Mouse (Mus musculus): Measurements from ENCODE around the gene Prdx2. TPM values are rescaled to one million over a fixed set of nuclear protein-coding genes. Genes with fewer than 3 reads are reported as not detected.
A peak's percentile ranks its signal among the peaks of the same experiment; 100 is the strongest.

Gene Prdx2
- polyA plus RNA-seq, 1 experiment = 183 TPM

- Histone ChIP-seq H3K4me1 (replicated peaks; ENCODE audit: control insufficient read depth, insufficient read depth, low read length) (peaks cover 7% of the 10 kb centered on the region), H3K36me3 (ENCODE audit: control insufficient read depth, insufficient read depth, low read length) (no peaks in the 10 kb centered on the region), H3K27ac (ENCODE audit: control insufficient read depth, insufficient read depth, low read length) (no peak within 1 kb of the TSS), H3K27me3 (ENCODE audit: control insufficient read depth, insufficient read depth, low read length) (peaks cover 30% of the 10 kb centered on the region), H3K4me3 (ENCODE audit: control insufficient read depth, insufficient read depth, low read length) (no peak within 1 kb of the TSS; the same call in 1 of the 2 replicates)
- 15% methylated on average over 17 of the region's 17 CpGs for WGBS
- no peak for DNase-seq
- TF ChIP-seq POLR2A (IDR thresholded peaks at IDR 0.05; ENCODE audit: control insufficient read depth, extremely low read depth, insufficient read depth, low read length, poor library complexity) (no peak), CTCF (IDR thresholded peaks at IDR 0.05; ENCODE audit: borderline replicate concordance, control insufficient read depth, extremely low read depth, insufficient read depth, low read length, poor library complexity) (no peak)
Observed at GRCm38 (mm10) chr8:84946528-84947240, 22.7 kb upstream of the Prdx2 start, which contains the start of gene Rtbdn. Gene Rtbdn (plus strand): TSS chr8:84946991.

- Histone ChIP-seq H3K27me3 (ENCODE audit: control insufficient read depth, insufficient read depth, low read length) (peaks cover 33% of the 10 kb centered on the region), H3K36me3 (ENCODE audit: control insufficient read depth, insufficient read depth, low read length) (no peaks in the 10 kb centered on the region), H3K4me1 (replicated peaks; ENCODE audit: control insufficient read depth, insufficient read depth, low read length) (peaks cover 7% of the 10 kb centered on the region), H3K4me3 (ENCODE audit: control insufficient read depth, insufficient read depth, low read length) (no peak overlapping the region), H3K27ac (ENCODE audit: control insufficient read depth, insufficient read depth, low read length) (no peak overlapping the region)
- TF ChIP-seq POLR2A (IDR thresholded peaks at IDR 0.05; ENCODE audit: control insufficient read depth, extremely low read depth, insufficient read depth, low read length, poor library complexity) (no peak), CTCF (IDR thresholded peaks at IDR 0.05; ENCODE audit: borderline replicate concordance, control insufficient read depth, extremely low read depth, insufficient read depth, low read length, poor library complexity) (no peak)
- no peak for DNase-seq
- 9% methylated on average over 9 of the region's 9 CpGs for WGBS
Observed at GRCm38 (mm10) chr8:84947241-84947545, 22.2 kb upstream of the Prdx2 start.

GRCm38 (mm10) chr8:84949753-84950152 lies 19.6 kb upstream of the Prdx2 start:
- TF ChIP-seq CTCF (IDR thresholded peaks at IDR 0.05; ENCODE audit: borderline replicate concordance, control insufficient read depth, extremely low read depth, insufficient read depth, low read length, poor library complexity) = no peak
- TF ChIP-seq POLR2A (IDR thresholded peaks at IDR 0.05; ENCODE audit: control insufficient read depth, extremely low read depth, insufficient read depth, low read length, poor library complexity) = no peak
- WGBS = 32% methylated on average over 12 of the region's 12 CpGs
- peaks cover 26% of the 10 kb centered on the region for H3K27me3 ChIP-seq (ENCODE audit: control insufficient read depth, insufficient read depth, low read length)
- H3K27ac ChIP-seq (ENCODE audit: control insufficient read depth, insufficient read depth, low read length) = no peak overlapping the region
- peaks cover 4% of the 10 kb centered on the region for H3K4me1 ChIP-seq (replicated peaks; ENCODE audit: control insufficient read depth, insufficient read depth, low read length)
- H3K4me3 ChIP-seq (ENCODE audit: control insufficient read depth, insufficient read depth, low read length) = no peak overlapping the region
- no peak for DNase-seq
- no peaks in the 10 kb centered on the region for H3K36me3 ChIP-seq (ENCODE audit: control insufficient read depth, insufficient read depth, low read length)

GRCm38 (mm10) chr8:84952612-84953255 lies 16.7 kb upstream of the Prdx2 start:
- no peaks in the 10 kb centered on the region for H3K36me3 ChIP-seq (ENCODE audit: control insufficient read depth, insufficient read depth, low read length)
- H3K4me3 ChIP-seq (ENCODE audit: control insufficient read depth, insufficient read depth, low read length) = no peak overlapping the region
- WGBS = 8% methylated on average over 18 of the region's 18 CpGs
- DNase-seq = no peak
- no peaks in the 10 kb centered on the region for H3K4me1 ChIP-seq (replicated peaks; ENCODE audit: control insufficient read depth, insufficient read depth, low read length)
- H3K27me3 ChIP-seq (ENCODE audit: control insufficient read depth, insufficient read depth, low read length) = peaks cover 3% of the 10 kb centered on the region; the same call in 1 of the 2 replicates
- H3K27ac ChIP-seq (ENCODE audit: control insufficient read depth, insufficient read depth, low read length) = no peak overlapping the region
- TF ChIP-seq POLR2A (IDR thresholded peaks at IDR 0.05; ENCODE audit: control insufficient read depth, extremely low read depth, insufficient read depth, low read length, poor library complexity) (no peak), CTCF (IDR thresholded peaks at IDR 0.05; ENCODE audit: borderline replicate concordance, control insufficient read depth, extremely low read depth, insufficient read depth, low read length, poor library complexity) (no peak)

- WGBS = 62% methylated on average over 2 of the region's 2 CpGs
- no peaks in the 10 kb centered on the region for H3K4me1 ChIP-seq (replicated peaks; ENCODE audit: control insufficient read depth, insufficient read depth, low read length)
- TF ChIP-seq CTCF (IDR thresholded peaks at IDR 0.05; ENCODE audit: borderline replicate concordance, control insufficient read depth, extremely low read depth, insufficient read depth, low read length, poor library complexity) (peak; percentile 26; the same call in 1 of the 2 replicates), POLR2A (IDR thresholded peaks at IDR 0.05; ENCODE audit: control insufficient read depth, extremely low read depth, insufficient read depth, low read length, poor library complexity) (no peak)
- no peak overlapping the region for H3K27ac ChIP-seq (ENCODE audit: control insufficient read depth, insufficient read depth, low read length)
- H3K36me3 ChIP-seq (ENCODE audit: control insufficient read depth, insufficient read depth, low read length) = no peaks in the 10 kb centered on the region
- no peak overlapping the region for H3K4me3 ChIP-seq (ENCODE audit: control insufficient read depth, insufficient read depth, low read length)
- peaks cover 3% of the 10 kb centered on the region; the same call in 1 of the 2 replicates for H3K27me3 ChIP-seq (ENCODE audit: control insufficient read depth, insufficient read depth, low read length)
- DNase-seq = peak; percentile 70
Observed at GRCm38 (mm10) chr8:84956768-84957167, 12.6 kb upstream of the Prdx2 start.

GRCm38 (mm10) chr8:84959811-84960210 lies 9.6 kb upstream of the Prdx2 start:
- no peaks in the 10 kb centered on the region for H3K36me3 ChIP-seq (ENCODE audit: control insufficient read depth, insufficient read depth, low read length)
- no peaks in the 10 kb centered on the region for H3K4me1 ChIP-seq (replicated peaks; ENCODE audit: control insufficient read depth, insufficient read depth, low read length)
- H3K4me3 ChIP-seq (ENCODE audit: control insufficient read depth, insufficient read depth, low read length) = no peak overlapping the region
- no peaks in the 10 kb centered on the region for H3K27me3 ChIP-seq (ENCODE audit: control insufficient read depth, insufficient read depth, low read length)
- H3K27ac ChIP-seq (ENCODE audit: control insufficient read depth, insufficient read depth, low read length) = no peak overlapping the region
- WGBS = 95% methylated on average over 7 of the region's 7 CpGs
- TF ChIP-seq CTCF (IDR thresholded peaks at IDR 0.05; ENCODE audit: borderline replicate concordance, control insufficient read depth, extremely low read depth, insufficient read depth, low read length, poor library complexity) (no peak), POLR2A (IDR thresholded peaks at IDR 0.05; ENCODE audit: control insufficient read depth, extremely low read depth, insufficient read depth, low read length, poor library complexity) (no peak)
- DNase-seq = no peak

Data from thymus, adult 2 months (tissue).